Mouse (Mus musculus) neutrophil, adult 5-6 weeks (primary cell): ENCODE measurements around the gene Rrbp1. TPM values are rescaled to one million over a fixed set of nuclear protein-coding genes. Genes with fewer than 3 reads are reported as not detected.

ENCODE experiments used
- ATAC-seq: fragments of 151-379, 151-347 bp; 2 replicates; pipeline ENCODE4 v1.8.0; 2017; ENCODE audit warnings: mild to moderate bottlenecking, moderate TSS enrichment; ENCODE audit not compliant: insufficient number of reproducible peaks, poor library complexity, low FRiP score, severe bottlenecking; ENCODE audit errors: extremely low read depth
- total RNA-seq: library from RNA; stranded (forward); fragments of 200-1000 nt; gene quantifications from 2 replicates; pipeline ENCODE4 v1.2.3, GENCODE M21; 2017

The Rrbp1 gene
- total RNA-seq: 166 and 181 TPM in 2 replicates

DNA sequence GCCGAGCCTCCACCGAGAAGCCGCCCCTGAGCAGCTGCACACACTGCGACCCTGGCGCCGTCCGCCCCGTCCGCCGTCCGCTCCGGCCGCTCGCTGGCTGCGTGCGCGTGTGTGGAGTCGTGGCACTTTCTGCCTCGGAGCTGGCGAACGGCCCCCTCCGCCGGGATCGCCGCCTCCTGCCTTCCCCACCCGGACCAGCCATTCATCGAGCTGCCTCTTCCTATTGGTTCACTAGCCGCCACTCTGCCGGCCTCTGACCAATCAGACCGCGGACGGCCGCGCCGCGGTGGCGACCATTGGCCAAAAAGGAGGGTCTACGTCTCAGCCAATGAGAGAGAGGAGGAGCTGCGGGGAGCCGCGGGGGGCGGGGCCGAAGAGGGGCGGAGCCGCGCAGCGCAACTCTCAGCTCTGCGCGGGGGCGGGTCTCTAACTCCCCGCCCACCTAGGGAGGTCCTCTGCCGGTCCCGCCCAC is at the start of gene Rrbp1:
Gene Rrbp1, minus strand, starts transcription at position 184 of the 472 bp plus-strand sequence.
- ATAC-seq: peak; percentile 90

DNA sequence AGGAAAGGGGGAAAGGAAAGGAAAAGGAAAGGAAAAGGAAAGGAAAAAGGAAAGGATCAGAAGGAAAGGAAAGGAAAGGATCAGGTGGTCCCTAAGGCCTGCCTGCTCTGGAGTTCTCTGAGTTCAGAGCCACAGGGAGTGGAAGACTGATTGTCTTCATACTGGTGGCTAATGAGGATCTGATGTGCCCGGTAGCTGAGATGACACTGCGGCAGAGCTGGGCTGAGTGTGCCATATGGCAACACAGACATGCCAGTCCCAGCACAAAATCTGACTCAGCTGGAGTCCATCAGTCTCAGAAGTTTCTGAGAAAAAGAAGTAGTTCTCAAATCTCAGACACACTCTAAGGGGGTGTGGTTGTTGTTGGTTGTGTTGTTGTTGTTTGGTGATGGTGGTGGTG is 46.7 kb upstream of the Rrbp1 start:
- ATAC-seq: no peak

DNA sequence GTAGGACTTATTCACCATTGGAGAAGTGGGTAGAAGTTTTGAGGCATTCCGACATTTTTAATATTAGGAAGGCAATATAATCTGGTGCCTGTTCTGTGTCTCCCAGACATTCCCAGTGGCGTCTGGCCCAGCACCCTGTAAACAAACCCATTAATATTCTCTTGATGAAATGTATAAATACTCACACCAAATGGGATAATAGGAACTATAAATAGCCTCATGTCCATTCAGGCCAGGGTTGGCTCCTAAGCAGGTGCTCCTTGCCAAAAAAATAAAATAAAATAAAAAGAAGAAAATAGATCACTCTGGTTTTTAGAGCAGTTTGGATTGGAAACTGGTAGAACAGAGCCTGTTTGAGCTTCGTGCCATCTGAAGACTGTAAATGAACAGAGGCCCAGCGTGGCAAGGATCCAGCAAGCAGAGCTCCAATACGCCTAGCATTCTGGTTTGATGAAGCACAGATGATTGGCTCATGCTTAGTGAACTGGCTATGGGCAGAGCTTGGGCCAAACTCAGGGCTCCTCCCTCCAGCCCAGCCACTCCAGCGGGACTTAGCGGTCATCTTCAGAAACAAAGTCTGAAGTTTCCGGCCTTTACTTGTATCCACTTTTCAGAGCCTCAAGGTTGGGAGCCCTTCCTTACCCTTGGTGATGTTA is 41.5 kb upstream of the Rrbp1 start:
- no peak for ATAC-seq

DNA sequence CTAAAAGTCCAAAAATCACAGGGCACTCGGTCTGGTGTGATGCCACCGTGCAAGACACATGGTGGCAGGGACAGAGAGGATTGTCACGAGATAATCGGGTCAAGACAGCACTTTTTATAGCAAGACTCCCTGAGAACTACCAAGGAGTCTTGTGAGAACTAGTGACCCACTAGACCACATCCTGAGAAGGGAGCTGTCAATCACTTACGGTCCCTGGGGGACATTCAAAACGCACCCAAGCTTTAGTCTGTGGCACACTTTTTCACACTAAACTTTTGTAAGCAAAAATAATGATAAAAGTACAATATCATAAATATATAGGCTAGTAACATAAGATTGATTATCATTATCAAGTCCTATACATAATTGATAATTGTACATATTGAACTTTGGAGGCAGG is 39.8 kb upstream of the Rrbp1 start:
- ATAC-seq: no peak

DNA sequence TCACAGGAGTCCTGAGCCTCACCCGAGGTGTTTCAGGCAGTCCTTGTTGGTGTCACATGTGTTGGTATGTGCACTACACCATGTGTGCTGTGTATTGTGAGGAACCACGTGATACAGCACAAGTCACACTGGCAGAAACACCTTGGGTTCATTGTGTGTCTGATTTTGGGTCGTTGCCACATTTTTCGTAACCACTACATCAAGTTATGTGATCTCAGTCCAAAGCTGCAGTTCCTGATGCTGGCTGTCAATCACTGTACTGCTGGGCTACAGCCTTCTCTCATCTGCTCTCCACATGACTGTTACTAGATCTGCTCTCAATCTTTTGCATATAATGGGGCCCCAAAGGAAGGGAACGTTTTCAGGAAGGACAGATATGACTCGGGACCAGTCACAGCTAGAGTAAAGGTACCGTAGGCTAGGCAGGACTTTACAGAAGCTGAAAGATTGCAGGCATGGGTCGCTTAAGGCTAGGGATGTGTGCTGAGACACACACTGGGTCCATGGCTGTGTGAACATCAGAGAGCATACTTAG is 39.1 kb upstream of the Rrbp1 start:
- ATAC-seq: no peak

DNA sequence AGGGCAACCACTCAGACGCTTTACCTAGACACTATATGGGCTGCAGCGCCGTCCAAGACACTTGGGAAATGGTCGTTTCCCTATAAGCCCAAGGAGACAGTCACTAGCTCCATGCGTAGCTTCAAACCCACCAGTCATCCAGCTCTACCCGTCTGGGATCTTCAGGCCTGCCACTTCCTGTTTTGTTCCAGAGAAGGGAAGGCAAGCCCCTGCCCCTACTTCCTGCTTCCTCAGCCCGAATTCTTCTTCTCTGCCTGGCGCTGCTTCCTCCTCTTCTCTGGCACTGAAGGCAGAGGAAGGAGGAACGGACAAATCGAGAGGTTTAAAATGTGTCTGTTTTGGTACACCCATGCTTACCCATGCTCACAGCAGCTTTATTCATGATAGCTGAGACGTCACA is 35.9 kb upstream of the Rrbp1 start:
- no peak for ATAC-seq

DNA sequence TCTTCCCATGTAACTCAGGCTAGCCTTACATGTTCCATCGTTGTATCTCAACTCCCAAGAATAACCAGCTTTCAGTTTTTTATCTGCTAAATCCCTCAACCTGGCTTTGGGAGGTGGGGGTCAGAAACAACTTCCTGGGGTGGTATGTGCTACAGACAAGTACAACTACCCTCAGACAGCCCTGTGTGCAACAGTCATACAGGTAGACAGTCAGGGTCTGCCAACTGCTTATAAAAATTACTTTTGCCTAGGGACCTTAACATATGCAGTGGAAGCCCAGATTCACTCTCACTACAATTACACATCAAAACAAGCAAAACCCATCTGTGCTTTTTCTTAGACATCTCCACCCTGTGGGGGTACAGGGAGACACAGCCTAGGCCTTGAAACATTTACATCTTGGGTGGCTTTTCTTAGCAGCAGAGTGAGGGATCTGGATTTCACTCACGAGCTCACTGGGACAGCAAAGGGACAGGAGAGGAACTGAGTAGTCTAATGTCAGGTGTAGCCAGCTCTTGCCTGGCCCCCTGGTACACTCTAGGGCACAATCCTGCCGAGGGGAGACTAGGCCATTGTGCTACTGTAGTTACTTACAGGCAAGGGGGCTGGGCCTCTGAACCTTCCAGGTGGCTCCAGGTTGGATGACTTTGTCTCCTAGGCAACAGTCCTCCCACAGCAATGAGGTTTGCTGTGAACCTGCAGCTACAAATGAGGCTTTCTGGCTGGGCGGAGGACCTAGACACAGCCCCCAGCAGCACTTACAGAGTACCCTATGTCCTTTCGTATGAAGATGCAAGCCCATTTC is 34.9 kb upstream of the Rrbp1 start:
- ATAC-seq: no peak

DNA sequence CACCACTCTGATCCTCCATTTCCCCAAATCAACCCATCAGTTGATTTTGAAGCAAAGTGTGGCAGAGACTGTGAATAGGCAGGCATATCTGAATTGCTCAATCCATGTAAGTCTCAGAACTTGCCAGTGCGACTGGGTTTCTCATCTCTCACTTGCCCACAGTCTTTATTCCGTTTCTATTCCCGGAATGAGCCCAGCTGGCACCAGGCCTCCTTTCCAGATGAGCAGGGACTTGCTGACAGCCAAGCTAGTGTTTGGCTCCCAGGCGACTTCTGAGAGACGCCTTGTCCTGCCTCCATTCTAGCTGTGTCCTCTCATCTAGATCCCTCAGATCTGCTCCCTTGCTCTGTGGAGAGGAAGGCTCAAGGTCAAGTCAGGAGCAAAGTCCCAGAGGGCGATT is 33.7 kb upstream of the Rrbp1 start:
- ATAC-seq: no peak

DNA sequence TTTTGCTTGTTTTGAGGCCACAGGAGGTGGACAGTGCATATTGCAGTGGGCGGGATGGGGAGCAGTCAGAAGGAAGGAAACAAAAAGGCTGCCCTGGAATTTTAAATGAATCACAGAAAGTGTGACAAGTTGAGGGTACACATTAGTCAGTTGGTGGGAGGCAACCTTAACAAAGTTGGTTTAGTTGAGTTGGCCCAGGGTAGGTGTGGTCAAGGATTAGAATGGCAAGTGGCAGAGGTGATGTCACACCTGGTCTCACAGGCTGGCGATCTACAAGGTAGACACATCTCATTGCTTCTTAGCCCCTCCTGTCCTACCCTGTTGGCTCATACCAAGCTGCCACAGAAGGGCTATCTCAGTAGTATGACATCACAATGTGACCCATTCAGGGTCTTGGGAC is 21.6 kb upstream of the Rrbp1 start, which contains the start of gene Banf2:
Gene Banf2, plus strand, starts transcription at position 396 of the 400 bp plus-strand sequence.
- ATAC-seq: no peak

DNA sequence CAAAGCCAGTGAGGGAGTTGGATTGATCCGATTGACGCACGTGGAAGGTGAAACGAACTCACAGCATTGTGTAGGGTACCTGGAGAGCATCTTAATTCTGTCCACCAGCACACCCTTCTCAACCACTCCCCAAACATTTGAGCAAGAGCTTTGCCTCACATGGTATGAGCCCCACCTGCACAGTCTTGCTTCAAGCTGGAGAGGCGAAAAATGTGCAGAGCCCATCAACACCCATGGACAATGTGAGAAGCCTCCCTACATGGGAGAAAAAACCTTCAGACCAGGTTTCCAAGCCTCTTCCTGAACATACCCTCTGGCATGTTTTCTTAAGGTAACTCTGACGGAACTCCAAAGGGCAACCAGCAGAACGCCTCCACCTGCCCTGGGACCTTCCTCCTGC is 19.7 kb upstream of the Rrbp1 start:
- ATAC-seq: no peak

DNA sequence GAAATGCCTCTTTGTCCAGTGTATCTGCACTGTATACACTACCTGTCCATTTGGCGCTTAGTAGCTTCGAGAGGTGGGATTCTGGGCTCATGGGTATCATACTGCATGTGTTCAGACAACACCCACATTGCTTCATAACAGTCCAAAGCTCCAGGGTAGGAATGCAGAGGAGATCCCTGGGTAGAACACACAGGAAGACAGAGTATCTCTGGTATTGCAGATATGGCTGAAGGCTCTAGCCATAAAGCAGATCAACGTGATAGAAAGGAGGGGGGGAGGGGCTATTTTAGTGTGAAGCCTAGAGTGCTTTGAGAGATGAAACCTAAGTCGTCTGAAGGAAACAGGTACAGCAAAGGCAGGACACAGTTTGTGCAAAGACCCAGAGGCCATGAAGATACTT is 15.4 kb upstream of the Rrbp1 start:
- no peak for ATAC-seq

DNA sequence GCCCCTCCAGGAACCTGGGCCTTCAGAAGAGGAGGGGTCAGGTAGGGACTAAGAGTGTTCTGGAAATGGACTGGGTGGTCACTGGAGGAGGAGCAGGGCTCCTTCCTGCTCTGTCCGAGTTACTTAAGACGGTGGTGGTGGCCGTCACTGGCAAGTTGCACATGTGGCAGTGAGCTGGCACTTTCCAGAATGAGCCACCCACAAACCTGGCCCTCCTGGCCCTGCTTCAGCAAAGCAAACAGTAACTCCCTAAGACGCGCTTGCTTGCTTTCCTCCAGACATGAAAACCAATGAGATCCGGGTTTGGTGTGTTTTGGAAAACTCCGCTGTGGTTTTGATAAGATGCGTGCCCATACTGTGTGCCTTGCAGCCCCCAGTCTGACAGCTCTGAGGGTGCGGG is 14.3 kb upstream of the Rrbp1 start:
- ATAC-seq: no peak

DNA sequence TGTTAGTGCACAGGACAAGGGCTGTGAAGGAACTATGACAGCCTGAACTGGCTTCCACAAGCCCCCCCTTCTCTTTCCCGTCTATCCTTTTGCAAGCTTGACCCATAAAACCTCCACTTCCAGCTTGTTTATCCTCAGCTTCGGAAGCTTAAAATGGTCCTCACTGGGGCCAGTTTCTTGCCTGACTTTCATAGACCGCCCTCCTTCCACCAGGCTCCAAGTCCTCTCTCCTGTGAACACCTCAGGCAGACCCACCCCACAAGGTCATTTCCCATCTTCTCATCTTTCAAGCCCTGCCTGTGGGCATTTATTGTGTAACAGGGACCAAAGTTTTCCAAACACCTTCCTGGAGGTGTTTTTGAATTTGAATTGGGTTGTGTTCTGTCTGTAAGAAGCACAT is 11.4 kb upstream of the Rrbp1 start:
- no peak for ATAC-seq

DNA sequence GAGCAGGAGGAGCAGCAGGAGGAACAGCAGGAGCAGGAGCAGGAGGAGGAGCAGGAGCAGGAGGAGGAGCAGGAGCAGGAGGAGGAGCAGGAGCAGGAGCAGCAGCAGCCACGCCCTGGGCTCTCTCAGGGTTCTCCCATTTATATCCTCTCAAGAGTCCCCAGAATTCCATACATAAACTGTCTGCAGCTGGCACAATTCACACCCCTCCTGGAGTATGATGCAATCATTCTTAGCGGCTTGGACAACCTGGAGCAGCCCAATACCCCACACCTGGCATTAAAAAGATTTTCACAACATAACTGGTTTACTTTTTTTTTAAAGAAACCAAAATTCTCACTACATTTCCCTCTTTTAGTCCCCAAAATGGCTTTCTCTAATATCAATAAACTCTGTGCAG is 8.9 kb upstream of the Rrbp1 start:
- no peak for ATAC-seq

DNA sequence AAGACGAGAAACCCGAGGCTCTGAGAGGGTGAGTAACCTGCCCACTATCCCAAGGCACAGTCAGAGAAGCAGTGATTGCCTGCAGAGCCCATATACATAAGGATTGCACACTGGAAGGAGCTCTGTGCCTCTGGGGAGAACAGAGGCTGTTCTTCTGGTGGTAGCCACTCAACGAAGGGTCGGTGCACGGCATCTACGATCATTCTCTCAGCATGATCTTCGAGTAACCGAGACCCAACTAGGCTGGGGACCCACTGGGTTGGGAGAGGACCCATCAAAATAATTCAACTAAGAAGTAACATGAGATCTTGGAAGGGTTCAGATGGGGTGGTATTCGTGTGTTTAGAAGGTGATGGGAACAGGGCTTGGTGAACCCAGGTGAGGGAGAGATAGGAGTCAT is 4.8 kb upstream of the Rrbp1 start:
- no peak for ATAC-seq

DNA sequence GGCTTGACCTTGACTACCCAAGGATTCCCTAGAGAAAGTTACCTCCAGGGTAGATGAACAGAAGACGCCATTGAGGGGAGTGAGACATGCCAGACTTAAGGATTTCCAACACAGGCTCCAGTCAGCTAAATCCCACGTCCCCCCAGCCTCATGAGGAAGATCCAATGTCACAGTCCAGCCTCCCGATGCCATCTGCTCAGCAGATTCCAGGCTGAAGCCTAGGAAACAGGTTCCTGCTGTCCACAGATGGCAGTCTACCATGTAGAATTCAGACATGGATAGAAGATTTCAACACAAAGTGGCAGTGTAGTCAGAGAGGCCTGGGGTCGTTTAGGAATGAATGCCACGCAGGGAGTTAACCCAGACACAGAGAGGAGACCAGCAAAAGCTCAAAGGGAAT is 3.4 kb upstream of the Rrbp1 start:
- ATAC-seq: no peak

DNA sequence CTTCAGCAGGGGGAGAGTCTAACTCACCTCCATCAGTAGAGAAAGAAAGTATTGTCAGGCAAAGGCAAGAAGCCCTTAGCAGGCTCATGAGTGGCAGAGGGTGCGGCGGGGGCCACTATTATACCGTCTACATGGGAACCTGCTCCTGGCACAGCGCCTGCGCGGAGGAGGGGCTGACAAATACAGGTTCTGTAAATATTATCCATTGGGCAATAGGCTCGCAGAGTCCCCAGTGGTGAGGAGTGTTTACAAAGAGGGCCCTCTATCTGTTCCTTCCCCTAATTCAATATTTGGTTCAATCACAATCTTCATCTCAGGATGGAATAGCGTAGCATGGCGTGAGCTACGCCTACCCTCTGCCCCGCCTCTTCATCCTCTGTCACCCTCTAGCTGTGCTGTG is 3.0 kb upstream of the Rrbp1 start:
- no peak for ATAC-seq

DNA sequence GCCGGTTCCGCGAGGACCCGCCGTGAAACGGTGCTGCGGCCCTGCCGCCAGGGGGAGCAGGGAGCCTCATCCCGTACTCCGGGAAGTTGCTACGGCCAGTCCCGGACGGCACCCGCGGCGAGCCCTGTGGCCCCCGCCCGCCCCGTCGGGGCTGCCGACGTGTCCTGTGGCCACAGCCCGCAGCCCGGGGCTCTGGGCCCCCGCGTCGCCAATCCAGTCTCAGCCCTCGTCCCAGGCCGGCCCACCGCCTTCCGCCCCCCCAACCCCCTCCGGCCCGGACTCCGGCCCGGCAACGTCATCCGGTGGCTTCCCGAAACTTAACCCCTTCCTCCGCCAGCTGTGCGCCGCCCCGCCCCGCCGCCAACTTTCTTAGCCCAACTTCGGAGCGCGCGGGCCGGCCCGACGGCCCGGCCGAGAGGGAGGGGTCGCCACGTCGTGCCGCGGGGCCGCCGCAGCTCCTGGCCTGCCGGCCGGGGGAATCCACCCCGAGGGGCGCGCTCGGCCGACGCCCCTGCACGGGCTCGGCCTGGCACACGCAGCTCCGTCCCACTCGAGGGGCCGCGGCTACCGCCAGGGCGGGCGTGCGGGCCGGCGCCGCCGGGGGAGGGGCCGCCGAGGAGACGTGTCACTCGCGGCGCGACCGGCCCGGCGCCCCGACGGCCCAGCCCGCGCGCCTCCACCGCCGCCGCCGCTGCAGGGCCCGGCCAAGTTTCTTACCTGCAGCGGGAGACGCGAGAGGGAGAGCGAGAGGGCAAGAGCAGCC is 600 bp downstream of the Rrbp1 start:
- ATAC-seq: peak; percentile 40

DNA sequence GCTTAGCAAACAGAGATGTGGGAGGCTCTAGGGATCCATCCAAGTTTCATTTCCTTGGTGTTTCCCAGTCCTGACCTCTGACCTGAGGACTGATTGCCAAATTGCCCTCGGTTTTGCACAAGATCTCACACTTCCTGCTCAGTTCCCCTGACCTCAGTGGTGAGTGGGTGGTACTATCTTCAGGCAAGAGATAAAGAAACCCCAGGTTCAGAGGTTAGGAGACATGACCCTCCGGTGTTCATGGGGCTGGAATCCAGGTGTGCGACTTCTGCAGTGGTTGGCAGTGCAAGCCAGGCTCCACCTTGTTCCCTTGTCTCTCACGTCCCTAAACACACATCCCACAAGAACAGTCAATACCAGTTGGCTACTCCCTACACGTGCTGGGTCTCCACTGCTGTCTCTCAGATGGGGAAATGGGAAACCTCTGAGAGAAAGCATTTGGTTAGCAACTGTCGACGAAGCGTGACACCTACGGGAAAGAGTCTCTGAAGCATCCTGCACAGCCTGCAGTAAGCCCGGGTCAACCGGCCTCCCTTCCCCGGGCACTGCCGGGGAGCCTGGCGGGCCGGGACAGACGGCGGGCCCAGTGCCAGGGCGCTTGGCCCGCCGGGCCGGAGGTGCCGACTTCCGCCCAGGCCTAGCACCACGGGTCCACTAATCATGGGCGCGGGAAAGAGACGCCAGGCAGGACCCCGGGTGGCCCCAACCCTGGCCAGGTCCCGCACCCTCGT is 1.3 kb downstream of the Rrbp1 start:
- ATAC-seq: peak; percentile 17; the same call in 1 of the 2 replicates
